9 mouse cellular contexts compared by ENCODE assay signal in the genomic region with DNA sequence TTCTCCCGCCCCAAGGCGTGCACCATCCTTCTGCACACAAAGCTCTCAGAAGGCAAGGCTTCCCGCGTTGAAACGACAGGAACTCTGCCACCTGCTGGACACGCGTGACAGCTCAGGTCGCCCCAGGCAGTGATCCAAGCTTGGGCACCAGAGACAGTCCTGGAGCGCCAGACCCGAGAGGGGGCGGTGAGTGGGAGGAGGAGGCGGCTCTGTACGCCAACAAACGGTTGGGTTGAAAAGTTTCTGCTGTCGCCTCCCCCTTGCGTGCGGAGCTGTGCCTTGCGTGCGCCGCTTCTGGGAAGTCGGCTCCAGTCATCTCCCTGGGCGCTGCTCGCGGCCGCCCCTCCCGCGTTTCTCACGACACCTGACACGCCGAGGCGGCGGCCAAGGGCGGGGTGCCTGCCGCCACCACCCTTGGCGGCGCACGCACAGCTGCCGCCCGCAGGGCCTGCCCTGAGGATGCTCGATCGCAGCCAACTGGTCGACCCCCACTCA. TPM values are rescaled to one million over a fixed set of nuclear protein-coding genes. Genes with fewer than 3 reads are reported as not detected.
DNase-seq lines count a peak whose midpoint lies in the region; ATAC-seq and TF ChIP-seq lines count a peak whose summit lies in the region.
"Had no signal": no experiment of that assay in that cellular context is flagged by ENCODE, and none has a peak within 500 bp of the region (broad histone marks: within the 10 kb centered on the region; RNA-seq: fewer than 3 reads in every experiment).

No protein-coding gene starts in this region.

- DNase-seq in CH12.LX (ENCODE audit: extremely low read depth) = peak; percentile 84
- peak; percentile 39 for DNase-seq in c-Kit-positive CD71-positive TER-119-positive erythroid progenitor cells, embryonic 14.5 days (ENCODE audit: low spot score)
- peak; percentile 73 for DNase-seq in heart, postnatal 25 days (ENCODE audit: low spot score)
- DNase-seq in layer of hippocampus, adult 11-12 months (ENCODE audit: low spot score) = peak; percentile 80
- peak; percentile 86 for DNase-seq in liver, postnatal 0 days

- H3K4me3 ChIP-seq in CH12.LX (replicated peaks in 1 of 3; ENCODE audit: low read depth in 2 of 3, low read length in 2 of 3, poor library complexity in 1 of 3) = peak overlapping the region in 2 of 3 experiments; percentile 23 to 43
- H3K4me3 ChIP-seq in forebrain, embryonic 15.5 days = peak overlapping the region; percentile 41
- peak overlapping the region; percentile 35 for H3K4me3 ChIP-seq in liver, postnatal 0 days (ENCODE audit: low read depth, low read length)
- H3K4me3 ChIP-seq in neural tube, embryonic 14.5 days (ENCODE audit: low read depth, low read length) = peak overlapping the region; percentile 34
- H3K4me3 ChIP-seq in testis, adult 2 months (ENCODE audit: control insufficient read depth, low read depth, low read length) = peak overlapping the region; percentile 88
- H3K4me3 ChIP-seq: erythroblast, embryonic 14.5 days had no signal

- peaks cover 29% of the 10 kb centered on the region for H3K27me3 ChIP-seq in CH12.LX (replicated peaks)
- peaks cover 44% of the 10 kb centered on the region for H3K27me3 ChIP-seq in forebrain, embryonic 15.5 days
- H3K27me3 ChIP-seq in liver, postnatal 0 days (ENCODE audit: insufficient read depth, low read length) = peaks cover 72% of the 10 kb centered on the region
- H3K27me3 ChIP-seq in neural tube, embryonic 14.5 days (ENCODE audit: control insufficient read depth, insufficient read depth, low read length) = peaks cover 33% of the 10 kb centered on the region
- peaks cover 3% of the 10 kb centered on the region; the same call in 1 of the 2 replicates for H3K27me3 ChIP-seq in testis, adult 2 months (ENCODE audit: control insufficient read depth, insufficient read depth, low read length)

- intact Hi-C loops in heart, postnatal 25 days (cut with DNase I) = loop anchor here (2.0 to 10.0 kb wide), 2 partner anchors 55 to 601 kb away; no protein-coding TSS in a partner anchor

- no peak for TF ChIP-seq POLR2A in CH12.LX (IDR thresholded peaks at IDR 0.05; ENCODE audit: low read depth, low read length)
- TF ChIP-seq POLR2A in testis, adult 2 months (IDR thresholded peaks at IDR 0.05; ENCODE audit: control insufficient read depth, low read depth, low read length) = peak; percentile 54; the same call in 1 of the 2 replicates

- H3K79me2 ChIP-seq in CH12.LX (replicated peaks; ENCODE audit: control insufficient read depth, extremely low read depth, insufficient read depth, poor library complexity, severe bottlenecking) = no peaks in the 10 kb centered on the region

- no peak overlapping the region for H3K9ac ChIP-seq in CH12.LX (ENCODE audit: insufficient read depth, low read depth)
- H3K9ac ChIP-seq in forebrain, embryonic 15.5 days (replicated peaks) = peak overlapping the region; percentile 39
- H3K9ac ChIP-seq in liver, postnatal 0 days (replicated peaks) = no peak overlapping the region
- H3K9ac ChIP-seq in neural tube, embryonic 14.5 days (replicated peaks; ENCODE audit: low read depth, low read length) = peak overlapping the region; percentile 37; the same call in 1 of the 2 replicates

- TF ChIP-seq CTCF in CH12.LX (conservative IDR thresholded peaks at IDR 0.05 in 1 of 2, IDR thresholded peaks at IDR 0.05 in 1 of 2; ENCODE audit: low read depth in 2 of 2, low read length in 2 of 2) = peak; percentile 27 to 83; a peak in 3 of 4 replicates
- TF ChIP-seq CTCF in liver, postnatal 0 days (IDR thresholded peaks at IDR 0.05; ENCODE audit: low read depth) = peak; percentile 87
- peak; percentile 77; the same call in 1 of the 2 replicates for TF ChIP-seq CTCF in testis, adult 2 months (IDR thresholded peaks at IDR 0.05; ENCODE audit: control insufficient read depth, insufficient read depth, insufficient replicate concordance, low read depth, low read length)

- peak overlapping the region; percentile 42 for H3K4me2 ChIP-seq in CH12.LX (ENCODE audit: insufficient read depth, low read depth, poor library complexity, severe bottlenecking)
- peak overlapping the region; percentile 87 for H3K4me2 ChIP-seq in forebrain, embryonic 15.5 days (replicated peaks)
- H3K4me2 ChIP-seq in liver, postnatal 0 days (ENCODE audit: low read depth, low read length) = peak overlapping the region; percentile 70
- H3K4me2 ChIP-seq in neural tube, embryonic 14.5 days (ENCODE audit: low read depth, low read length) = peak overlapping the region; percentile 99

- no peak overlapping the region for H3K27ac ChIP-seq in CH12.LX (ENCODE audit: insufficient read depth, low read depth)
- H3K27ac ChIP-seq in forebrain, embryonic 15.5 days (replicated peaks) = no peak overlapping the region
- no peak overlapping the region for H3K27ac ChIP-seq in liver, postnatal 0 days (ENCODE audit: low read depth)
- no peak overlapping the region for H3K27ac ChIP-seq in neural tube, embryonic 14.5 days (ENCODE audit: low read depth, low read length)
- peak overlapping the region; percentile 63; the same call in 1 of the 2 replicates for H3K27ac ChIP-seq in testis, adult 2 months (ENCODE audit: control insufficient read depth, insufficient read depth, low read depth, low read length)

- ATAC-seq in forebrain, embryonic 15.5 days (replicated peaks) = peak; percentile 83
- peak; percentile 86 for ATAC-seq in liver, postnatal 0 days
- ATAC-seq in neural tube, embryonic 14.5 days (ENCODE audit: low read depth) = peak; percentile 88

- in situ Hi-C loops in CH12.LX (cut with MboI; ENCODE audit: low pct_ligation_motif_present, low pct_unique_long_range_greater_than_20kb, low sequenced_read_pairs) = loop anchor here (5.0 to 25.0 kb wide), 2 partner anchors 53 to 472 kb away; no protein-coding TSS in a partner anchor

- under 1% methylated on average over 41 of the region's 42 CpGs for WGBS in forebrain, embryonic 15.5 days
- WGBS in liver, postnatal 0 days (ENCODE audit: insufficient replicate concordance) = under 1% methylated on average over 42 of the region's 42 CpGs
- under 1% methylated on average over 42 of the region's 42 CpGs for WGBS in neural tube, embryonic 14.5 days

- TF ChIP-seq RAD21 in CH12.LX (IDR thresholded peaks at IDR 0.05; ENCODE audit: low read depth, low read length) = peak; percentile 33

- dilution Hi-C loops in CH12.LX (cut with MboI; ENCODE audit: extremely low pct_ligation_motif_present, extremely low pct_unique_long_range_greater_than_20kb, low sequenced_read_pairs) = no loop called here

- TF ChIP-seq EP300 in CH12.LX (IDR thresholded peaks at IDR 0.05; ENCODE audit: low read length) = no peak
- TF ChIP-seq EP300 in liver, postnatal 0 days (IDR thresholded peaks at IDR 0.05; ENCODE audit: low read depth) = no peak

- peaks cover 0 to 6% of the 10 kb centered on the region in 2 experiments; a peak in 1 of 4 replicates for H3K4me1 ChIP-seq in CH12.LX (ENCODE audit: control insufficient read depth in 1 of 2, insufficient read depth in 2 of 2)
- H3K4me1 ChIP-seq in forebrain, embryonic 15.5 days = peaks cover 35% of the 10 kb centered on the region
- peaks cover 13% of the 10 kb centered on the region for H3K4me1 ChIP-seq in liver, postnatal 0 days (ENCODE audit: insufficient read depth)
- H3K4me1 ChIP-seq in neural tube, embryonic 14.5 days (ENCODE audit: control insufficient read depth, insufficient read depth, low read length) = peaks cover 15% of the 10 kb centered on the region
- peaks cover 13% of the 10 kb centered on the region for H3K4me1 ChIP-seq in testis, adult 2 months (ENCODE audit: control insufficient read depth, insufficient read depth, low read length)

- H3K9me3 ChIP-seq in CH12.LX (replicated peaks; ENCODE audit: low read length) = peaks cover 8% of the 10 kb centered on the region
- no peaks in the 10 kb centered on the region for H3K9me3 ChIP-seq in forebrain, embryonic 15.5 days
- no peaks in the 10 kb centered on the region for H3K9me3 ChIP-seq in liver, postnatal 0 days (ENCODE audit: low read length)
- H3K9me3 ChIP-seq in neural tube, embryonic 14.5 days (ENCODE audit: control insufficient read depth, low read length) = no peaks in the 10 kb centered on the region

- no peaks in the 10 kb centered on the region for H3K36me3 ChIP-seq in CH12.LX (replicated peaks in 1 of 2; ENCODE audit: control insufficient read depth in 1 of 2, insufficient read depth in 1 of 2, low read length in 1 of 2)
- H3K36me3 ChIP-seq in forebrain, embryonic 15.5 days = no peaks in the 10 kb centered on the region
- H3K36me3 ChIP-seq in liver, postnatal 0 days (replicated peaks; ENCODE audit: insufficient read depth, low read length) = no peaks in the 10 kb centered on the region
- H3K36me3 ChIP-seq in neural tube, embryonic 14.5 days (ENCODE audit: control insufficient read depth, insufficient read depth, low read length) = no peaks in the 10 kb centered on the region
- H3K36me3 ChIP-seq in testis, adult 2 months (ENCODE audit: control insufficient read depth, insufficient read depth, low read length) = no peaks in the 10 kb centered on the region

TF ChIP-seq in CH12.LX, 34 proteins besides CTCF, POLR2A, EP300 and RAD21:
- TF ChIP-seq BHLHE40 (IDR thresholded peaks at IDR 0.05; ENCODE audit: low read depth, low read length) = peak; percentile 52; the same call in 1 of the 2 replicates
- TF ChIP-seq MAX (IDR thresholded peaks at IDR 0.05; ENCODE audit: low read length) = peak; percentile 56; the same call in 1 of the 2 replicates
- peak; percentile 26; the same call in 1 of the 2 replicates for TF ChIP-seq TCF12 (IDR thresholded peaks at IDR 0.05; ENCODE audit: low read depth, low read length)
- no peak for TF ChIP-seq ZNF384 (IDR thresholded peaks at IDR 0.05; ENCODE audit: low read depth, low read length)
- no peak for TF ChIP-seq TBP (conservative IDR thresholded peaks at IDR 0.05; ENCODE audit: low read depth, low read length)
- peak; percentile 56; the same call in 1 of the 2 replicates for TF ChIP-seq NRF1 (IDR thresholded peaks at IDR 0.05; ENCODE audit: low read depth, low read length)
- peak; percentile 60; the same call in 1 of the 2 replicates for TF ChIP-seq UBTF (IDR thresholded peaks at IDR 0.05; ENCODE audit: low read depth, low read length)
- TF ChIP-seq SMC3 (IDR thresholded peaks at IDR 0.05; ENCODE audit: low read depth, low read length) = peak; percentile 80

RNA-seq across cellular contexts. Expression of a gene that starts 0.8 kb away (rescaled TPM):
- total RNA-seq in CH12.LX (2012; rRNA removed) (not detected in 2 replicates), CH12.LX (2014; rRNA removed) (not detected in 2 replicates)
- polyA plus RNA-seq in CH12.LX (2012; ENCODE audit: insufficient read length, low read depth) = not detected in 2 replicates
- polyA plus RNA-seq in forebrain, embryonic 15.5 days (2015; fragmentation: Nextera tagmentation; extraction: Ambion mirVana) = 3.5 and 4.2 TPM in 2 replicates
- 1 to 10 TPM; 3.2 to 3.4 TPM for total RNA-seq in heart, postnatal 25 days (2021)
- polyA plus RNA-seq in liver, postnatal 0 days (2015; fragmentation: Nextera tagmentation; extraction: Ambion mirVana) = 0.14 and 0.20 TPM in 2 replicates
- polyA plus RNA-seq in neural tube, embryonic 14.5 days (2014; fragmentation: Nextera tagmentation; extraction: Ambion mirVana) = 0.95 and 6.4 TPM in 2 replicates
- 34.0 and 35.3 TPM in 2 replicates for polyA plus RNA-seq in testis, adult 2 months (2012; rRNA removed)
- polyA plus RNA-seq: erythroblast, embryonic 14.5 days had no signal

Comparison
In these comparisons a context has a peak if more than half of its experiments do, and no peak if none do; other contexts are left out.
1. H3K4me2 ChIP-seq: peak in every context shown above with its lines; median percentile 99 in neural tube, embryonic 14.5 days; 87 in forebrain, embryonic 15.5 days; 70 in liver, postnatal 0 days; 42 in CH12.LX.
2. H3K4me3 ChIP-seq: peak in every context shown above with its lines; median percentile 88 in testis, adult 2 months; 41 in forebrain, embryonic 15.5 days; 35 in liver, postnatal 0 days; 34 in neural tube, embryonic 14.5 days; 33 in CH12.LX.
3. H3K9ac ChIP-seq: peak in forebrain, embryonic 15.5 days (single experiment) and neural tube, embryonic 14.5 days (single experiment); none in CH12.LX (single experiment) and liver, postnatal 0 days (single experiment).
4. Peak in every context shown above with its lines, with median percentiles within 50 percentile points of each other: DNase-seq, CTCF ChIP-seq and ATAC-seq.